Comparison of ENCODE assay signal across 24 mouse cellular contexts in the genomic region with DNA sequence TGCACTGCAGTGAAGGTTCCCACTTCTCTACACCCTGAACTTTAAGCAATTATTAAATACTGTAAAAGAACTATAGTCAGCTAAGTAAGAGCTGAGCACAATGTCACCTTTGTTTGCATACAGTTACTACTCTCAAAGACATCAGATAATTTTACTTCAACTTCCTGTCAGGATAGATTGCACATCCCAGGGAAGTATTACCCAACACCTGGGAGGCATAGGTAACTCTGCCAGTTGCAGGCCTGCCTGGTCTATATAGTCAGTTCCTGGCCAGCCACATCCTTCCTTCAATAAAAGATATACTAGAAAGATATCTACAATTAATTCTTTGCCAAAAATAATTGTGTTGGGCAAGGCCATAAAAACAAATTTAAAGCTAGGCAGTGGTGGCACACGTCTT. TPM values are rescaled to one million over a fixed set of nuclear protein-coding genes. Genes with fewer than 3 reads are reported as not detected.
DNase-seq lines count a peak whose midpoint lies in the region; ATAC-seq and TF ChIP-seq lines count a peak whose summit lies in the region.
"Had no signal": no experiment of that assay in that cellular context is flagged by ENCODE, and none has a peak within 500 bp of the region (broad histone marks: within the 10 kb centered on the region; RNA-seq: fewer than 3 reads in every experiment).

No protein-coding gene starts in this region.

- peak; percentile 65 for ATAC-seq in intestine, embryonic 15.5 days
- peak; percentile 83 for ATAC-seq in intestine, postnatal 0 days
- ATAC-seq in megakaryocyte, adult 5-6 weeks (ENCODE audit: poor library complexity, severe bottlenecking) = no peak
- ATAC-seq: forebrain, embryonic 13.5 days; forebrain, embryonic 15.5 days; forebrain, postnatal 0 days had no signal

- H3K9me3 ChIP-seq in intestine, embryonic 15.5 days = no peaks in the 10 kb centered on the region
- H3K9me3 ChIP-seq in intestine, postnatal 0 days (ENCODE audit: control insufficient read depth) = no peaks in the 10 kb centered on the region
- H3K9me3 ChIP-seq: embryonic facial prominence, embryonic 10.5 days; embryonic facial prominence, embryonic 12.5 days; forebrain, embryonic 13.5 days; forebrain, embryonic 15.5 days had no signal

- DNase-seq in 416B (ENCODE audit: low read depth) = peak; percentile 68
- DNase-seq in right cerebral cortex, postnatal 36 days (ENCODE audit: low spot score in 2 of 2) = no peak
- DNase-seq: adrenal gland, adult 2 months; adrenal gland, postnatal 10 days; adrenal gland, postnatal 25 days; cerebellum, adult 11 months; cerebellum, adult 18-20 months; cerebellum, adult 8-10 months; cerebellum, adult 9-11 months; cerebellum, postnatal 25 days; forebrain, postnatal 0 days had no signal

- no peaks in the 10 kb centered on the region for H3K4me1 ChIP-seq in intestine, embryonic 15.5 days (replicated peaks)
- H3K4me1 ChIP-seq in intestine, postnatal 0 days (replicated peaks; ENCODE audit: control insufficient read depth, insufficient read depth, low read length) = no peaks in the 10 kb centered on the region
- H3K4me1 ChIP-seq: embryonic facial prominence, embryonic 10.5 days; embryonic facial prominence, embryonic 12.5 days; forebrain, embryonic 13.5 days; forebrain, embryonic 15.5 days had no signal

- no peak overlapping the region for H3K4me3 ChIP-seq in intestine, embryonic 15.5 days (replicated peaks)
- H3K4me3 ChIP-seq in intestine, postnatal 0 days (ENCODE audit: low read depth, low read length) = no peak overlapping the region
- H3K4me3 ChIP-seq: embryonic facial prominence, embryonic 10.5 days; embryonic facial prominence, embryonic 12.5 days; forebrain, embryonic 13.5 days; forebrain, embryonic 15.5 days had no signal

- no peaks in the 10 kb centered on the region for H3K36me3 ChIP-seq in intestine, embryonic 15.5 days
- H3K36me3 ChIP-seq in intestine, postnatal 0 days (ENCODE audit: control insufficient read depth, insufficient read depth) = no peaks in the 10 kb centered on the region
- H3K36me3 ChIP-seq: embryonic facial prominence, embryonic 10.5 days; embryonic facial prominence, embryonic 12.5 days; forebrain, embryonic 15.5 days had no signal

- no peak overlapping the region for H3K27ac ChIP-seq in intestine, embryonic 15.5 days
- H3K27ac ChIP-seq in intestine, postnatal 0 days (ENCODE audit: low read depth, low read length) = no peak overlapping the region
- H3K27ac ChIP-seq: embryonic facial prominence, embryonic 10.5 days; embryonic facial prominence, embryonic 12.5 days; forebrain, embryonic 13.5 days; forebrain, embryonic 15.5 days had no signal

- H3K9ac ChIP-seq in intestine, embryonic 15.5 days = no peak overlapping the region
- no peak overlapping the region for H3K9ac ChIP-seq in intestine, postnatal 0 days (ENCODE audit: low read depth, low read length)
- H3K9ac ChIP-seq: embryonic facial prominence, embryonic 12.5 days; forebrain, embryonic 13.5 days; forebrain, embryonic 15.5 days; forebrain, postnatal 0 days had no signal

- H3K4me2 ChIP-seq in intestine, embryonic 15.5 days (replicated peaks) = no peak overlapping the region
- no peak overlapping the region for H3K4me2 ChIP-seq in intestine, postnatal 0 days (replicated peaks; ENCODE audit: low read depth)
- H3K4me2 ChIP-seq: embryonic facial prominence, embryonic 12.5 days; forebrain, embryonic 13.5 days; forebrain, embryonic 15.5 days had no signal

- no peak for TF ChIP-seq CTCF in intestine, postnatal 0 days (IDR thresholded peaks at IDR 0.05; ENCODE audit: low read depth)

- H3K27me3 ChIP-seq in intestine, embryonic 15.5 days (replicated peaks) = no peaks in the 10 kb centered on the region
- H3K27me3 ChIP-seq in intestine, postnatal 0 days (replicated peaks; ENCODE audit: control insufficient read depth, insufficient read depth, low read length) = no peaks in the 10 kb centered on the region
- H3K27me3 ChIP-seq: embryonic facial prominence, embryonic 12.5 days; forebrain, embryonic 13.5 days; forebrain, embryonic 15.5 days had no signal

- 68% methylated on average over 1 of the region's 1 CpGs for WGBS in intestine, embryonic 15.5 days
- WGBS in intestine, postnatal 0 days = 63% methylated on average over 1 of the region's 1 CpGs

RNA-seq across cellular contexts. Expression of a gene that starts 28.0 kb away (rescaled TPM):
- polyA plus RNA-seq in intestine, embryonic 15.5 days (2015; fragmentation: Nextera tagmentation; extraction: Ambion mirVana) = 0.47 and 0.55 TPM in 2 replicates
- 0.24 and 0.56 TPM in 2 replicates for polyA plus RNA-seq in intestine, postnatal 0 days (2015; fragmentation: Nextera tagmentation; extraction: Ambion mirVana)
- total RNA-seq in megakaryocyte, adult 5-6 weeks (2015) = 0.21 and 0.36 TPM in 2 replicates
- total RNA-seq in megakaryocyte, adult 5-6 weeks (2017) = 0.07 and 0.81 TPM in 2 replicates
- total RNA-seq: adrenal gland, adult 2 months; adrenal gland, postnatal 25 days; ES-E14; forebrain, postnatal 0 days; MEL had no signal
- polyA plus RNA-seq: adrenal gland, adult 2 months; brain, embryonic 14.5 days; C2C12; embryonic facial prominence, embryonic 10.5 days; embryonic facial prominence, embryonic 12.5 days; embryonic facial prominence, embryonic 14.5 days; forebrain, embryonic 11.5 days; forebrain, embryonic 13.5 days; forebrain, embryonic 15.5 days; forebrain, postnatal 0 days had no signal
